Mouse (Mus musculus): ENCODE measurements around the gene Rora. TPM values are rescaled to one million over a fixed set of nuclear protein-coding genes. Genes with fewer than 3 reads are reported as not detected.

Rora gene
- polyA plus RNA-seq, 2 experiments = 4.5 to 10.1 TPM

GRCm38 (mm10) chr9:69327591-69327990 is 674.0 kb downstream of the Rora start:
- DNase-seq (ENCODE audit: low spot score) = no peak
- Histone ChIP-seq H3K9me3 (ENCODE audit: control insufficient read depth, low read length) (no peaks in the 10 kb centered on the region), H3K9ac (ENCODE audit: low read depth, low read length, severe bottlenecking) (no peak overlapping the region), H3K4me3 (replicated peaks; ENCODE audit: low read length) (no peak overlapping the region), H3K4me1 (ENCODE audit: control insufficient read depth, insufficient read depth, low read length) (no peaks in the 10 kb centered on the region), H3K27me3 (ENCODE audit: control insufficient read depth, insufficient read depth, low read length) (no peaks in the 10 kb centered on the region), H3K36me3 (ENCODE audit: control insufficient read depth, insufficient read depth, low read length) (no peaks in the 10 kb centered on the region), H3K27ac (replicated peaks; ENCODE audit: low read depth, low read length) (no peak overlapping the region), H3K4me2 (replicated peaks; ENCODE audit: low read depth, low read length, severe bottlenecking) (no peak overlapping the region)
- WGBS = 82% methylated on average over 7 of the region's 7 CpGs
- TF ChIP-seq POLR2A (IDR thresholded peaks at IDR 0.05; ENCODE audit: borderline replicate concordance, extremely low read depth, insufficient read depth, insufficient read length) = no peak
- no peak for ATAC-seq (ENCODE audit: low FRiP score, low read depth)

DNA sequence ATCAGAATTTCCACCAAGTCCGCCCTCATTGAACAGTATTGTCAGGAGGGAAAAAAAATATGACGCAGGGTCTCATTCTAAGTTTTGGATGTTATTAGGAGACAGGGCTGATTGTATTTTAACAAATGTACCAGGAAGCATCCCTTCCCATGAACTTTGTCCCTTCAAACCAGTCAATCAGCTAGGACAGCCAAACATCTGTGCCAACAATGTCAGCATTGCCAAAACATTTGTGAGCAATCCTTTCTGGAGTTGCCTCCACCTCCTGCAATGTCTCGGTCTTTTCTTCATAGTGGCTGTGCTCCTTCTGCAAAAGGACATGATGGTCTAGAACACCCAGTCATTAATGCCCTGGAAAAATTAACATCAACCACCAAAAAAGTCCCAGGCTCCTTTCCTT is 678.2 kb downstream of the Rora start:
- H3K27ac ChIP-seq (replicated peaks; ENCODE audit: low read depth, low read length) = no peak overlapping the region
- no peak overlapping the region for H3K4me3 ChIP-seq (replicated peaks; ENCODE audit: low read length)
- no peak for TF ChIP-seq POLR2A (IDR thresholded peaks at IDR 0.05; ENCODE audit: borderline replicate concordance, extremely low read depth, insufficient read depth, insufficient read length)
- H3K9ac ChIP-seq (ENCODE audit: low read depth, low read length, severe bottlenecking) = no peak overlapping the region
- no peak overlapping the region for H3K4me2 ChIP-seq (replicated peaks; ENCODE audit: low read depth, low read length, severe bottlenecking)
- 89% methylated on average over 3 of the region's 3 CpGs for WGBS
- no peak for ATAC-seq (ENCODE audit: low FRiP score, low read depth)
- no peak for DNase-seq (ENCODE audit: low spot score)
- peaks cover 10% of the 10 kb centered on the region for H3K4me1 ChIP-seq (ENCODE audit: control insufficient read depth, insufficient read depth, low read length)
- no peaks in the 10 kb centered on the region for H3K9me3 ChIP-seq (ENCODE audit: control insufficient read depth, low read length)
- no peaks in the 10 kb centered on the region for H3K36me3 ChIP-seq (ENCODE audit: control insufficient read depth, insufficient read depth, low read length)
- H3K27me3 ChIP-seq (ENCODE audit: control insufficient read depth, insufficient read depth, low read length) = no peaks in the 10 kb centered on the region

DNA sequence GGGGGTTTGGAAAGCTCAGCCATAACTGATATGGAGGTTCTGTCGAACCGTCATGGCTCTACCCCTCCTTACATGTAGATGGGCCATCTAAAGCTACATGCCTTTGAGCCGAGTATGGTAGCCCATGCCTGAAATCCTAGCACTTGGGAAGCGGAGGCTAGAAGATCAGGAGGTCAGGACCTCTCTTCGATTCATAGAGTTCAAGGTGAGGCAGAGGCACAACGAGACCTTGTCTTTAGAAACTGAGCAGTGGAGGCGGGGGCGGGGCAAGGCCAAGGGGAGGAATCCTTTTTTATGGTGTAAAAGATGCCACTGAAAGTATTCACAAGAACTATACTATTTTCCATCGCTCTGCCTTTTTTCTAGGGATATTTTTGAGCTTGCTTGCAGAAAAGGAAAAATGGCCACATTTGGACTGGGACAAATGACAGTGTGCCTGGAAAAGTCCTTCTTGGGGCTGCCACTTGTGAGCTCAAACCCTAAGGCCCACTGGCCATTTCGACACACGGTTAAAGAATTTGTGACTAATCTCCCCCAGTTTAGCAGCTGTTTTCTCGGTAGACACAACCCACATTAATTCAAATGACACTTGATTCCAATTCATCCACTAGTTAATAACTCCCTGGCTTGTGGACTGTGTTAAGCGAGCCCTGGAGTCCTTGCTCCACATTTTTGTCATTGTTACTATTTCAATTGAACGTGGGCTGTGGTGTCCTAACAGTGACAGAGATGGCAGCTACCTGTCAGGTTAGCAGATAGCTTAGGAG is 679.4 kb downstream of the Rora start:
- Histone ChIP-seq H3K9ac (ENCODE audit: low read depth, low read length, severe bottlenecking) (no peak overlapping the region), H3K27me3 (ENCODE audit: control insufficient read depth, insufficient read depth, low read length) (no peaks in the 10 kb centered on the region), H3K4me1 (ENCODE audit: control insufficient read depth, insufficient read depth, low read length) (peaks cover 16% of the 10 kb centered on the region), H3K36me3 (ENCODE audit: control insufficient read depth, insufficient read depth, low read length) (no peaks in the 10 kb centered on the region), H3K4me3 (replicated peaks; ENCODE audit: low read length) (no peak overlapping the region), H3K4me2 (replicated peaks; ENCODE audit: low read depth, low read length, severe bottlenecking) (no peak overlapping the region), H3K9me3 (ENCODE audit: control insufficient read depth, low read length) (no peaks in the 10 kb centered on the region), H3K27ac (replicated peaks; ENCODE audit: low read depth, low read length) (no peak overlapping the region)
- ATAC-seq (ENCODE audit: low FRiP score, low read depth) (no peak), DNase-seq (ENCODE audit: low spot score) (no peak)
- 80% methylated on average over 14 of the region's 14 CpGs for WGBS
- TF ChIP-seq POLR2A (IDR thresholded peaks at IDR 0.05; ENCODE audit: borderline replicate concordance, extremely low read depth, insufficient read depth, insufficient read length) = no peak

DNA sequence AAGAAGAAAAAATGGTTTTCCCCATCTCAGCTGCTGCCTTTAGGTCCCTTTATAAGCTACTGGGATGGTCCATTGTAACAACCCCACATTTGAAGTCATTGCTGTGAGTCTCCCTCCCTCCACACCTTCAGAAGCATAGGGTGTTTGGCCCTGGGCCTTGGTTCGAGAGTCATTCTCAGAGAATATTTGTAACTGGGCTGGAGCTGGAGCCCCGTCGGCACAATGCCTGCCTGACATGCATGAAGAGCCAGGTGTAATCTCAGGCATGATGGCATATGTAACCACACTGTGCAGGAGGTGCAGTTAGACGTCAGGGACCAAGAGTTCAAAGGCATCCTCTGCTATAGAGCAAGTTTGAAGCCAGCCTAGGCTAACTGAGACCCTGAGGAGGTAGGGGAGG is 680.1 kb downstream of the Rora start:
- no peak for TF ChIP-seq POLR2A (IDR thresholded peaks at IDR 0.05; ENCODE audit: borderline replicate concordance, extremely low read depth, insufficient read depth, insufficient read length)
- ATAC-seq (ENCODE audit: low FRiP score, low read depth) (no peak), DNase-seq (ENCODE audit: low spot score) (no peak)
- Histone ChIP-seq H3K4me3 (replicated peaks; ENCODE audit: low read length) (no peak overlapping the region), H3K36me3 (ENCODE audit: control insufficient read depth, insufficient read depth, low read length) (no peaks in the 10 kb centered on the region), H3K27me3 (ENCODE audit: control insufficient read depth, insufficient read depth, low read length) (no peaks in the 10 kb centered on the region), H3K4me1 (ENCODE audit: control insufficient read depth, insufficient read depth, low read length) (peaks cover 16% of the 10 kb centered on the region), H3K9me3 (ENCODE audit: control insufficient read depth, low read length) (no peaks in the 10 kb centered on the region), H3K4me2 (replicated peaks; ENCODE audit: low read depth, low read length, severe bottlenecking) (no peak overlapping the region), H3K27ac (replicated peaks; ENCODE audit: low read depth, low read length) (no peak overlapping the region), H3K9ac (ENCODE audit: low read depth, low read length, severe bottlenecking) (no peak overlapping the region)
- 83% methylated on average over 4 of the region's 4 CpGs for WGBS

GRCm38 (mm10) chr9:69334106-69334505 is 680.5 kb downstream of the Rora start:
- no peak for TF ChIP-seq POLR2A (IDR thresholded peaks at IDR 0.05; ENCODE audit: borderline replicate concordance, extremely low read depth, insufficient read depth, insufficient read length)
- Histone ChIP-seq H3K27me3 (ENCODE audit: control insufficient read depth, insufficient read depth, low read length) (no peaks in the 10 kb centered on the region), H3K27ac (replicated peaks; ENCODE audit: low read depth, low read length) (no peak overlapping the region), H3K4me2 (replicated peaks; ENCODE audit: low read depth, low read length, severe bottlenecking) (no peak overlapping the region), H3K9ac (ENCODE audit: low read depth, low read length, severe bottlenecking) (no peak overlapping the region), H3K36me3 (ENCODE audit: control insufficient read depth, insufficient read depth, low read length) (no peaks in the 10 kb centered on the region), H3K9me3 (ENCODE audit: control insufficient read depth, low read length) (no peaks in the 10 kb centered on the region), H3K4me1 (ENCODE audit: control insufficient read depth, insufficient read depth, low read length) (peaks cover 16% of the 10 kb centered on the region), H3K4me3 (replicated peaks; ENCODE audit: low read length) (no peak overlapping the region)
- ATAC-seq (ENCODE audit: low FRiP score, low read depth) (no peak), DNase-seq (ENCODE audit: low spot score) (peak; percentile 77)
- WGBS = 40% methylated on average over 8 of the region's 8 CpGs
